Mouse (Mus musculus): ENCODE results near the gene Emc7. TPM values are rescaled to one million over a fixed set of nuclear protein-coding genes. Genes with fewer than 3 reads are reported as not detected.

The Emc7 gene
- polyA plus RNA-seq, 1 experiment from 2014 or later: 18.2 TPM

DNA sequence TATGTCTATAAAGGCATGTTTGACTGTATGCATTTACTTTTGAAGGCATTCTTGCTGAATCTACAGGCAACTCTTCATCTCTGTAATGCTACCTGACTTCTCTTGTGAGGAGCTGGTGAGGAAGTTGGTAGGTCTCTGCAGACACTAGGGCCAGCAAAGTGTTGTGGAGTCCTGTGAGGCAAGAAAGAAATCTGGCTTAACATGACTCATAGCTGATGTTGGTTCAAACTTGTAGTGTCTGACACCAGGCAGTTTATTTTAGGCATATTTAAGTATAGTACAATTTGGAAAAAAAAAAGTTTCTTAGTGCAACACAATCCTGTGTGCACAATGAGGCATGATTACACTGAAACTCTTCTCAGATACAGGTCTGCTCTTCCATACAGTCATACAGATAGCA, 14.7 kb downstream of the Emc7 start:
- no peaks in the 10 kb centered on the region for H3K4me1 ChIP-seq (ENCODE audit: control insufficient read depth, insufficient read depth, low read length)
- H3K27me3 ChIP-seq (ENCODE audit: control insufficient read depth, insufficient read depth, low read length): no peaks in the 10 kb centered on the region
- H3K9ac ChIP-seq (ENCODE audit: low read depth, low read length): no peak overlapping the region
- no peaks in the 10 kb centered on the region for H3K9me3 ChIP-seq (ENCODE audit: control insufficient read depth, low read length)
- H3K27ac ChIP-seq (ENCODE audit: low read depth, low read length): no peak overlapping the region
- H3K4me2 ChIP-seq (replicated peaks; ENCODE audit: low read depth, low read length): no peak overlapping the region
- H3K4me3 ChIP-seq (ENCODE audit: low read length): no peak overlapping the region
- no peak for ATAC-seq (ENCODE audit: low FRiP score, low TSS enrichment)
- peaks cover 28% of the 10 kb centered on the region for H3K36me3 ChIP-seq (ENCODE audit: control insufficient read depth, insufficient read depth, low read length)

DNA sequence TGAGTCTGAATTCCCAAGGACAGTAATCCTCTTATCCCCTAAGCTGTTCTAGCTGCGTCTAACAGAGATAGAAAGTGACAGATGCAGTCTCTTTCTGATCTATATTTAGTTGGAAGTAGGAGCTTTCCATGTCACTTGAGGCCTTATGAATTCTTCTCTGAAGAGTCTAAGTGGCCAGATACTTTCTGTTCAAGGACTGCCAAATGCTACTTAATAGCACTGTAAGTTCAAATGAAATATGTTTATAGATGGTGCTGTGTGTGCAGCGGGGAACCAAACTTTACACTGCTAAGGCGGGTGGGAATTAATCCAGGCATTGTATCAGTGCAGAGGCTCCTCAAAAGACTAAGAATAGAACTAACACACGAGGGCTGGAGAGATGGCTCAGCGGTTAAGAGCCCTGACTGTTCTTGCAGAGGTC, 16.2 kb downstream of the Emc7 start:
- Histone ChIP-seq H3K4me2 (replicated peaks; ENCODE audit: low read depth, low read length) (no peak overlapping the region), H3K4me1 (ENCODE audit: control insufficient read depth, insufficient read depth, low read length) (no peaks in the 10 kb centered on the region), H3K4me3 (ENCODE audit: low read length) (no peak overlapping the region), H3K9me3 (ENCODE audit: control insufficient read depth, low read length) (no peaks in the 10 kb centered on the region), H3K9ac (ENCODE audit: low read depth, low read length) (no peak overlapping the region), H3K36me3 (ENCODE audit: control insufficient read depth, insufficient read depth, low read length) (peaks cover 24% of the 10 kb centered on the region), H3K27ac (ENCODE audit: low read depth, low read length) (no peak overlapping the region), H3K27me3 (ENCODE audit: control insufficient read depth, insufficient read depth, low read length) (no peaks in the 10 kb centered on the region)
- no peak for ATAC-seq (ENCODE audit: low FRiP score, low TSS enrichment)
- 85% methylated on average over 5 of the region's 5 CpGs for WGBS

DNA sequence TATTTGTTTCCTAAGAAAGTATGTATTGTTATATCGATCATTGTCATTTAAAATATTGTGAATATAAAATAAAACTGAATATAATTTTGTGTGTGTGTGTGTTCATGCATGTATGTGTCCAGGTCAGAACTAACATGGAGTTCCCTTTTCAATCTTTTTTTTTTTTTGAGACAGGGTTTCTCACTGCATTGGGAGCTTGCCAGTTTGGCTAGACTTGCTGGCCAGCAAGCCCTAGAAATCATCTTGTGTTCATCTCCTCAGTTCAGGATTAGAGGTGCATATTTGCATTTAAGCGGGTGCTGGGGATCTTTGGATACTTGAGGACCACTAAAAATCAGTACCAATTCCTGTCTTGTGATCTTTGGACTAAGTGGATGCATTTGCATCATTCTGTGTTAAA, 17.3 kb downstream of the Emc7 start:
- Histone ChIP-seq H3K4me1 (ENCODE audit: control insufficient read depth, insufficient read depth, low read length) (no peaks in the 10 kb centered on the region), H3K4me3 (ENCODE audit: low read length) (no peak overlapping the region), H3K27me3 (ENCODE audit: control insufficient read depth, insufficient read depth, low read length) (no peaks in the 10 kb centered on the region), H3K4me2 (replicated peaks; ENCODE audit: low read depth, low read length) (no peak overlapping the region), H3K9me3 (ENCODE audit: control insufficient read depth, low read length) (no peaks in the 10 kb centered on the region), H3K27ac (ENCODE audit: low read depth, low read length) (no peak overlapping the region), H3K36me3 (ENCODE audit: control insufficient read depth, insufficient read depth, low read length) (peaks cover 17% of the 10 kb centered on the region), H3K9ac (ENCODE audit: low read depth, low read length) (no peak overlapping the region)
- 93% methylated on average over 2 of the region's 2 CpGs for WGBS
- no peak for ATAC-seq (ENCODE audit: low FRiP score, low TSS enrichment)

DNA sequence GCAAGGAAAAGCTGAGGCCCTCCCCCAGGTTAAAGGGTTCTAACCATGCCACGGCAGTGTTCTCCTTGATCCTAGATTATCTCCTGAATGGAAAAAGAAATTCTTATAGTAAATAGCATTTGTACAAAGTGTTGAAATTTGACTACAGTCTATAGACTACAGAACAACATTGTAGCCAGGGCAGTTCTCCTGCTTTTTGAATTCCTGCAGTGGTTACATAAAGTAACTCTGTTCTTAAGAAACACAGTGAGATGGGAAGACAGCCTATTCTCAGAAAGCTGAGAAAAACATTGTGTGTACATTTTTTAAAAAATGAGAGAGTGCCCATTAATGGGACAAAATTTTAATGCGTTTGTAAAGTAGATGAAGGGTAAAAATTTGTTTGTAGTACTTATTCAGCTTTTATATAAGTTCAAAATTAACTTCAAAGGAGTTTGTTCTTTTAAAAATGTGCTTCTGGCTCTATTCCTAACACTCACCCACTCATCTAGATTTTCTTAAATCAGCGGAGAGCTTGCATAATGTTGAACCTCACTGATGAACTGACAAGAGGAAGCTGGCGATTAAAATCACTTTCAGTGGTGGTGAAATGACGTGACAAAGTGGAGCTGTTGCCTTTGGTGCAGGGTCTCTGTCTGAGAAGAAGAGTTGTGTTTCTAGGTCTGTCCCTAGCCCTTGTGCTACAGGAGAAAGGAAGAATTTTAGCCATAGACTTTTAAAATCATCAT, 20.4 kb downstream of the Emc7 start:
- no peak for ATAC-seq (ENCODE audit: low FRiP score, low TSS enrichment)
- 75% methylated on average over 5 of the region's 5 CpGs for WGBS
- H3K4me1 ChIP-seq (ENCODE audit: control insufficient read depth, insufficient read depth, low read length): no peaks in the 10 kb centered on the region
- H3K9ac ChIP-seq (ENCODE audit: low read depth, low read length): no peak overlapping the region
- no peak overlapping the region for H3K4me3 ChIP-seq (ENCODE audit: low read length)
- no peaks in the 10 kb centered on the region for H3K9me3 ChIP-seq (ENCODE audit: control insufficient read depth, low read length)
- no peaks in the 10 kb centered on the region for H3K27me3 ChIP-seq (ENCODE audit: control insufficient read depth, insufficient read depth, low read length)
- H3K27ac ChIP-seq (ENCODE audit: low read depth, low read length): no peak overlapping the region
- H3K36me3 ChIP-seq (ENCODE audit: control insufficient read depth, insufficient read depth, low read length): no peaks in the 10 kb centered on the region
- no peak overlapping the region for H3K4me2 ChIP-seq (replicated peaks; ENCODE audit: low read depth, low read length)

DNA sequence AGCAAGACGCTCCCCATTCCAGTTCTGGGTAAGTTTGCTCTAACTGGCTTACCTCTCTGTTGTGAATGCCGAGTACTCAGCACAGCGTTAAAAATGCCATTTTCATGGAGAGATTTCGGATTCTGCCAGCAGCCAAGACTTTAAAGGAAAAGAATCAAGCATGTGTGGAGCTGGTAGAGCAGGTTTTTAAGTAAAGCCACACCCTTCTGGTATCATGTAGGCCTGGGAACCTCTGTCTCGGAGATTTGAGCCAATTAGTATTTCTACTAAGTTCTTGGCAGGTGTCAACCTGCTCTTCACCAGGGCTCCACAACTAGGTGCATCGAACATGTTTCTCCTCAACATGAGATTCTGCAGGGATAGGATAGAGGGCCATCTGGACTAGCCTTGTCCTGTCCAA, 21.8 kb downstream of the Emc7 start:
- Histone ChIP-seq H3K9ac (ENCODE audit: low read depth, low read length) (no peak overlapping the region), H3K27ac (ENCODE audit: low read depth, low read length) (no peak overlapping the region), H3K27me3 (ENCODE audit: control insufficient read depth, insufficient read depth, low read length) (no peaks in the 10 kb centered on the region), H3K9me3 (ENCODE audit: control insufficient read depth, low read length) (no peaks in the 10 kb centered on the region), H3K36me3 (ENCODE audit: control insufficient read depth, insufficient read depth, low read length) (no peaks in the 10 kb centered on the region), H3K4me2 (replicated peaks; ENCODE audit: low read depth, low read length) (no peak overlapping the region), H3K4me3 (ENCODE audit: low read length) (no peak overlapping the region), H3K4me1 (ENCODE audit: control insufficient read depth, insufficient read depth, low read length) (no peaks in the 10 kb centered on the region)
- no peak for ATAC-seq (ENCODE audit: low FRiP score, low TSS enrichment)
- 80% methylated on average over 6 of the region's 6 CpGs for WGBS

DNA sequence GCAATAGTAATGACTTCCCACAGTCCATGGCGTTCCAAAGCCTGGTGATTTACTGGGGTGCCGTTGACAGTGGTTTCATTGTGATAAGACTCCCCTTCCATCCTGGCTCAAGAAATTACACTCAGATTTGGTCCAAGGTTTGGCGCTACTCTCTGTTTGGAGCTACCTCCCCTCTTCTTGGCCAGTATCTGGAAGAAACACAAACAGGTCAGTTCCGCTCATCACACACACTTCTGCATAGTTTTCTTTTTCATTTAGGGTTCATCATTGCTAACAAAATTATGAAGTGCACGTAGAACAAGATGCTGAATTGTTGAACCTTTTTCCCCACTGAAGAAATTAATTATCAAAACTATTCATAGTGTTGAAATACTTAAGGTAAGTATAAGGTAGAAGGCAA, 25.9 kb downstream of the Emc7 start, which contains the start of gene Chrm5:
TSS of gene Chrm5 (minus strand) at position 101 of the 400 bp plus-strand sequence.
- H3K36me3 ChIP-seq (ENCODE audit: control insufficient read depth, insufficient read depth, low read length): no peaks in the 10 kb centered on the region
- ATAC-seq (ENCODE audit: low FRiP score, low TSS enrichment): no peak

DNA sequence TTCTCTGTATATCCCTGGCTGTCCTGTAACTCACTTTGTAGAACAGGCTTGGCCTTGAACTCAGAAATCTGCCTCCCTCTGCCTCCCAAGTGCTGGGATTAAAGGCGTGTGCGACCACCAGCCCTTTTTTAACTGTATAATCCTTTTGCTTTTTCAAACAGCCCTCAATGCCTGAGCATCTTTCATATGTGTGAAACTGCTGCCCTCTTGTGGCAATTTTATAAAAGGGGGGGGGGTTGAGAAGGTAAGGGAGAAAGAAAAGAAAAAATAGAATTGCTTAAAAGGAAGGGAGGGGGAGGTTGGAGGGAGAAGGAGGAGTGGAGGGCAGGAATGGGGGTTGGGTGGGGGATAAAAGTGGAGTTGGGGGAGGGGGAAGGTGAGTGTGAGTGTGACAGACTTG, 26.8 kb downstream of the Emc7 start:
- Histone ChIP-seq H3K27me3 (ENCODE audit: control insufficient read depth, insufficient read depth, low read length) (no peaks in the 10 kb centered on the region), H3K4me1 (ENCODE audit: control insufficient read depth, insufficient read depth, low read length) (no peaks in the 10 kb centered on the region), H3K27ac (ENCODE audit: low read depth, low read length) (peak overlapping the region; percentile 37; the same call in 1 of the 2 replicates), H3K9me3 (ENCODE audit: control insufficient read depth, low read length) (no peaks in the 10 kb centered on the region), H3K4me3 (ENCODE audit: low read length) (no peak overlapping the region), H3K9ac (ENCODE audit: low read depth, low read length) (no peak overlapping the region), H3K4me2 (replicated peaks; ENCODE audit: low read depth, low read length) (no peak overlapping the region), H3K36me3 (ENCODE audit: control insufficient read depth, insufficient read depth, low read length) (no peaks in the 10 kb centered on the region)
- ATAC-seq (ENCODE audit: low FRiP score, low TSS enrichment): peak; percentile 39; the same call in 1 of the 2 replicates
- 2% methylated on average over 2 of the region's 2 CpGs for WGBS

More for the DNA sequence above, 25.9 kb downstream of the Emc7 start, which contains the start of gene Chrm5:
- Histone ChIP-seq H3K4me2 (replicated peaks; ENCODE audit: low read depth, low read length) (no peak within 1 kb of the TSS), H3K9me3 (ENCODE audit: control insufficient read depth, low read length) (no peaks in the 10 kb centered on the region), H3K4me1 (ENCODE audit: control insufficient read depth, insufficient read depth, low read length) (no peaks in the 10 kb centered on the region), H3K27me3 (ENCODE audit: control insufficient read depth, insufficient read depth, low read length) (no peaks in the 10 kb centered on the region), H3K27ac (ENCODE audit: low read depth, low read length) (no peak within 1 kb of the TSS), H3K9ac (ENCODE audit: low read depth, low read length) (no peak within 1 kb of the TSS), H3K4me3 (ENCODE audit: low read length) (no peak within 1 kb of the TSS)
- 93% methylated on average over 5 of the region's 5 CpGs for WGBS

DNA sequence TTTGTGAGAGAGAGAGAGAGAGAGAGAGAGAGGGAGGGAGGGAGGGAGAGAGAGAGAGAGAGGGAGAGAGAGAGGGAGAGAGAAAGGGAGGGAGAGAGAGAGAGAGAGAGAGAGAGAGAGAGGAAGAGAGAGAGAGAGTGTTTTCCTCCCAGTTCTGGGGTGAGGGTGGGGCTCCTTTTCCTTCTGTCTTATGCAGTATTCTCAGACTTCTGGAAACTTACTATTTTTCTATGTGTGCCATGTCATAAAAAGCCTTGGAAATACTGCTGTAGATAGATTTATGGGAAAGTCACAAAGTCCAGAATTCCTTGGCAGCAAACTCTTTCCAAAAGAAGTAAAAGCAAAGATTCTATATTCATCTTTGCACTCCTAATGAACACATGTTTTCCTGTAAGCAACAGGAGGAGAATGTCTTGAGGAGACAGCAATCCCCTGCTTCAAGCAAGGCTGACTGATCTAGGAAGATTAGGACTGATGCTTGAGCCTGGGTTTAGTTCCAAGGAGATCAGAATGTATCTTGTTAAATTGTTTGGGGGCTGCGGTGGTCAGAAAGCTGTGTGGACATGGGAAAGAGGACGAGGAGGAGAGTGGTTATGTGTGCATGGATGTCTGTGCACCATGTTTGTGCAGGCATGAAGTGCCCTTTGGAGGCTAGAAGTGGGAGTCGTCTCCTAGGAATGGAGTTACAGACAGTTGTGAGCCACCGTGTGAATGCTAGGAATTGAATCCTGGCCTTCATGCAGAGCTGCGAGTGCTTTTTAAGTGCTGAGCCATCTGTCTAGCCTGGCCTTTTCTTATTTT, 27.9 kb downstream of the Emc7 start:
- 56% methylated on average over 5 of the region's 5 CpGs for WGBS
- no peak overlapping the region for H3K4me3 ChIP-seq (ENCODE audit: low read length)
- no peak overlapping the region for H3K4me2 ChIP-seq (replicated peaks; ENCODE audit: low read depth, low read length)
- no peaks in the 10 kb centered on the region for H3K4me1 ChIP-seq (ENCODE audit: control insufficient read depth, insufficient read depth, low read length)
- no peak overlapping the region for H3K9ac ChIP-seq (ENCODE audit: low read depth, low read length)
- H3K27ac ChIP-seq (ENCODE audit: low read depth, low read length): peak overlapping the region; percentile 71; the same call in 1 of the 2 replicates
- no peaks in the 10 kb centered on the region for H3K27me3 ChIP-seq (ENCODE audit: control insufficient read depth, insufficient read depth, low read length)
- ATAC-seq (ENCODE audit: low FRiP score, low TSS enrichment): peak; percentile 57; the same call in 1 of the 2 replicates
- no peaks in the 10 kb centered on the region for H3K36me3 ChIP-seq (ENCODE audit: control insufficient read depth, insufficient read depth, low read length)
- H3K9me3 ChIP-seq (ENCODE audit: control insufficient read depth, low read length): no peaks in the 10 kb centered on the region

DNA sequence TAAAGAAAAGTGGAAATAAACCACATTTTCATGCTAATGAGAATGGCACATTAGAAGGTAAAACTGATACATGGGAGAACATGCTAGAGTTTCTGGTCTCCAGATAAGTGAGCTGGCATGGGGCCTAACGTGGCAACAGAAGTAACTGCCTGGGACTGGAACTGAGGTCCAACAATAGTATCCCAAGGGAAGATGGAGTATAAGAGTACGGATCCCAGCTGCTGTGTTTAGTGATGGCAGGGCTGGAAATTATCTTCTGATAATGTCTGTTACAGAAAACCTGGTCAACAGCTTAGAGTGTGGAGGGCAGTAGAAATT, 28.5 kb downstream of the Emc7 start:
- no peaks in the 10 kb centered on the region for H3K36me3 ChIP-seq (ENCODE audit: control insufficient read depth, insufficient read depth, low read length)
- no peaks in the 10 kb centered on the region for H3K27me3 ChIP-seq (ENCODE audit: control insufficient read depth, insufficient read depth, low read length)
- H3K27ac ChIP-seq (ENCODE audit: low read depth, low read length): peak overlapping the region; percentile 71; the same call in 1 of the 2 replicates
- no peak overlapping the region for H3K4me2 ChIP-seq (replicated peaks; ENCODE audit: low read depth, low read length)
- H3K9ac ChIP-seq (ENCODE audit: low read depth, low read length): no peak overlapping the region
- 55% methylated on average over 2 of the region's 2 CpGs for WGBS
- H3K9me3 ChIP-seq (ENCODE audit: control insufficient read depth, low read length): no peaks in the 10 kb centered on the region
- H3K4me1 ChIP-seq (ENCODE audit: control insufficient read depth, insufficient read depth, low read length): no peaks in the 10 kb centered on the region
- ATAC-seq (ENCODE audit: low FRiP score, low TSS enrichment): no peak
- no peak overlapping the region for H3K4me3 ChIP-seq (ENCODE audit: low read length)

All from kidney, embryonic 14.5 days (tissue).